Mouse (Mus musculus) ES-Bruce4 (cell line): Measurements from ENCODE around the gene Ppp1r8. TPM values are rescaled to one million over a fixed set of nuclear protein-coding genes. Genes with fewer than 3 reads are reported as not detected.
A peak's percentile ranks its signal among the peaks of the same experiment; 100 is the strongest.

Source experiments
- H3K27ac ChIP-seq: 2 replicates; pipeline ENCODE4 v1.5.1; 2012; ENCODE audit warnings: low read length, inconsistent platforms; ENCODE audit not compliant: insufficient read depth
- H3K27me3 ChIP-seq: 2 replicates; pipeline ENCODE4 v1.6.1; 2012; ENCODE audit warnings: mild to moderate bottlenecking, low read length, inconsistent platforms; ENCODE audit not compliant: control insufficient read depth, poor library complexity, insufficient read depth, severe bottlenecking
- H3K36me3 ChIP-seq: 2 replicates; pipeline ENCODE4 v1.6.1; 2012; ENCODE audit warnings: inconsistent platforms, mild to moderate bottlenecking, low read length, moderate library complexity; ENCODE audit not compliant: control insufficient read depth, poor library complexity, insufficient read depth, severe bottlenecking
- H3K4me1 ChIP-seq: one replicate; pipeline ENCODE4 v1.8.1; 2011; ENCODE audit warnings: low read length; ENCODE audit not compliant: control insufficient read depth, insufficient read depth
- H3K4me3 ChIP-seq: 2 replicates; pipeline ENCODE4 v1.5.1; 2011; ENCODE audit warnings: low read depth, mild to moderate bottlenecking, low read length
- H3K9ac ChIP-seq: 2 replicates; pipeline ENCODE4 v1.6.1; 2012; ENCODE audit warnings: low read depth, mild to moderate bottlenecking, inconsistent platforms; ENCODE audit not compliant: poor library complexity, severe bottlenecking
- H3K9me3 ChIP-seq: replicated peaks from 2 replicates; pipeline ENCODE4 v1.6.1; 2012; ENCODE audit warnings: mild to moderate bottlenecking, low read length, inconsistent platforms; ENCODE audit not compliant: control insufficient read depth, poor library complexity, insufficient read depth, severe bottlenecking
- CTCF ChIP-seq: IDR thresholded peaks from one replicate; pipeline ENCODE4 v1.8.1; 2011; ENCODE audit warnings: low read depth, low read length
- EP300 ChIP-seq: IDR thresholded peaks from 2 replicates; pipeline ENCODE4 v1.6.1; 2011; ENCODE audit warnings: low read depth, low read length; ENCODE audit not compliant: insufficient read depth
- POLR2A ChIP-seq: IDR thresholded peaks from one replicate; pipeline ENCODE4 v1.8.1; 2011; ENCODE audit warnings: low read length; ENCODE audit not compliant: insufficient read depth
- polyA plus RNA-seq: library from polyadenylated mRNA; stranded (reverse); fragments of >200 nt; gene quantifications from 2 replicates; pipeline ENCODE4 v1.2.4, GENCODE M21; 2011; ENCODE audit warnings: low read depth; ENCODE audit not compliant: missing spikeins, insufficient read depth, insufficient read length

Ppp1r8 gene
- polyA plus RNA-seq, 1 experiment = 91.6 TPM

- Histone ChIP-seq H3K9me3 (no peaks in the 10 kb centered on the region), H3K4me3 (peak overlapping the region; percentile 91), H3K27me3 (no peaks in the 10 kb centered on the region), H3K4me1 (no peaks in the 10 kb centered on the region), H3K27ac (peak overlapping the region; percentile 15; the same call in 1 of the 2 replicates), H3K36me3 (peaks cover 34% of the 10 kb centered on the region), H3K9ac (peak overlapping the region; percentile 90)
- no peak for TF ChIP-seq POLR2A
- no peak for TF ChIP-seq EP300
- TF ChIP-seq CTCF = no peak
These were observed 575 bp downstream of the Ppp1r8 start for GRCm38 (mm10) chr4:132842281-132842906.

GRCm38 (mm10) chr4:132841493-132841892 lies 1.5 kb downstream of the Ppp1r8 start:
- H3K27me3 ChIP-seq = no peaks in the 10 kb centered on the region
- H3K36me3 ChIP-seq = peaks cover 43% of the 10 kb centered on the region
- H3K4me3 ChIP-seq = no peak overlapping the region
- H3K9me3 ChIP-seq = no peaks in the 10 kb centered on the region
- H3K4me1 ChIP-seq = no peaks in the 10 kb centered on the region
- no peak for TF ChIP-seq CTCF
- no peak for TF ChIP-seq EP300
- TF ChIP-seq POLR2A = no peak
- H3K27ac ChIP-seq = no peak overlapping the region
- H3K9ac ChIP-seq = peak overlapping the region; percentile 90

- Histone ChIP-seq H3K36me3 (peaks cover 18% of the 10 kb centered on the region), H3K4me1 (no peaks in the 10 kb centered on the region), H3K4me3 (no peak overlapping the region), H3K9ac (no peak overlapping the region), H3K9me3 (no peaks in the 10 kb centered on the region), H3K27ac (no peak overlapping the region), H3K27me3 (no peaks in the 10 kb centered on the region)
- TF ChIP-seq POLR2A (no peak), CTCF (peak; percentile 92), EP300 (no peak)
These were observed 19.2 kb downstream of the Ppp1r8 start for GRCm38 (mm10) chr4:132823614-132824366.

GRCm38 (mm10) chr4:132818442-132818841 lies 24.5 kb downstream of the Ppp1r8 start:
- H3K9ac ChIP-seq = no peak overlapping the region
- no peaks in the 10 kb centered on the region for H3K36me3 ChIP-seq
- H3K4me3 ChIP-seq = no peak overlapping the region
- no peaks in the 10 kb centered on the region for H3K27me3 ChIP-seq
- no peaks in the 10 kb centered on the region for H3K4me1 ChIP-seq
- TF ChIP-seq EP300 (no peak), CTCF (peak; percentile 14), POLR2A (no peak)
- H3K27ac ChIP-seq = no peak overlapping the region
- no peaks in the 10 kb centered on the region for H3K9me3 ChIP-seq

- H3K9ac ChIP-seq = no peak overlapping the region
- no peaks in the 10 kb centered on the region for H3K9me3 ChIP-seq
- H3K27me3 ChIP-seq = no peaks in the 10 kb centered on the region
- H3K4me1 ChIP-seq = no peaks in the 10 kb centered on the region
- H3K4me3 ChIP-seq = no peak overlapping the region
- TF ChIP-seq EP300 (no peak), CTCF (no peak)
- H3K27ac ChIP-seq = no peak overlapping the region
- H3K36me3 ChIP-seq = no peaks in the 10 kb centered on the region
These were observed 26.1 kb downstream of the Ppp1r8 start for GRCm38 (mm10) chr4:132816855-132817254.

GRCm38 (mm10) chr4:132816404-132816803 lies 26.6 kb downstream of the Ppp1r8 start:
- H3K4me3 ChIP-seq = no peak overlapping the region
- H3K9me3 ChIP-seq = no peaks in the 10 kb centered on the region
- no peak overlapping the region for H3K9ac ChIP-seq
- no peaks in the 10 kb centered on the region for H3K27me3 ChIP-seq
- TF ChIP-seq POLR2A (no peak), CTCF (no peak), EP300 (no peak)
- H3K36me3 ChIP-seq = no peaks in the 10 kb centered on the region
- no peak overlapping the region for H3K27ac ChIP-seq
- no peaks in the 10 kb centered on the region for H3K4me1 ChIP-seq
